Mouse (Mus musculus): Measurements from ENCODE around the gene Itpr2.

DNA sequence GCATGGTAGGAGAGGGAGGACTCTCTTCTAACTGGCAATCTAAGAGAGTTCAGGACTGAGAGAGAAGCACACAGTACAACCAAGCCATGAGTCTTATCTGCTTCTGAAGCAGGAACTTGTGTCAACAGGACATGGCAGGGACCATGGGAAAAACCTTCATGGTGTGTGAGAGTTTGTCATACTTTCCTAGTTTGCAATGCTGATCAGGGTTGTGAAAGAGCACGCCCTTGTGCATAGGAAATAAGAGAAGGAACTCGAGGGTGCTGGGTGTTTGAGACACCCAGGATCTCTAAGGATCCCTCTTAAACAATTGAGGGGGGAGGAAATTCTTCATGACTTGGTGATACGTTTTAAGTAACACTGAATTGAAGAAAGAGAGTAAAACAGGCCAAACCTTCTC lies 172.9 kb downstream of the Itpr2 start:
- TF ChIP-seq CTCF (IDR thresholded peaks at IDR 0.05; ENCODE audit: low read depth, low read length), result no peak
- TF ChIP-seq EP300 (IDR thresholded peaks at IDR 0.05; ENCODE audit: insufficient read depth, low read depth, low read length), result no peak
